Mouse (Mus musculus) adrenal gland, postnatal 14 days (tissue): Measurements from ENCODE around the gene Sept9. TPM values are rescaled to one million over a fixed set of nuclear protein-coding genes. Genes with fewer than 3 reads are reported as not detected.

Experiments used
- DNase-seq: peaks from one replicate; pipeline ENCODE4 v3.0.0; 2021; ENCODE audit warnings: mixed read lengths
- total RNA-seq: library from RNA; stranded (reverse); gene quantifications from 2 replicates; pipeline ENCODE4 v1.2.3, GENCODE M21; 2021

The Sept9 gene
- total RNA-seq, 1 experiment from 2014 or later: 133 TPM

DNA sequence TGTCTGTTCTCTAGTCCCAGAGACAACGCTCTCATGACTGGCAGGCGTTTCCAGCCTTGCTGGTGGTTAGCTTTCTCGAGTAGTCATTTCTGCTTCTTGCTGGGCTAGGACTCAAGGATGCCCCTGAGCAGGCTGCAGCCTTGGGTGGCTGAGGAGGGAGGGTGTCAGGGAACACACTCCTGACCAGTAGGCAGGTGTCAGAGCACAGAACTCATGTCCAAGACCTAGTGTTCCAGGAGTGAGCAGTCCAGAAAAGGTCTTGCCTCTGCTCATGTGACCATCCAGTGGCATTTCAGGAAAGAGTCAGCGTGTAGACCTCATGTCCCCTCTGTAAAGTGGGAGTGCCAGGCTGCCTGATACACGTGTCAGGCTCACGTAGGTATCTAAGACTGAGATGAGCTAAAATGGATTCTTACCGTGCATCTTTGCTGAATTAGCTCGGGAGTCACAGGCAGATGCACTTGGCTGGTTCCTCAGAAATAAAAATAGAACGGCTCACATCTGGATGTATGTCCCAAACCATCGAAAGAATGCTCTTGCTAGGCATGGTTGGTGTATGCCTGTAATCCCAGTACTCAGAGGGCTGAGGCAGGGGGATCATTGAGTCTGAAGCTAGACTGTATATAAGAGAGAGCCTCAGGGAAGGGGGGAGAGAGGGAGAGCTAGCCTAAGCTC, 149.1 kb downstream of the Sept9 start:
- peak; percentile 27 for DNase-seq

DNA sequence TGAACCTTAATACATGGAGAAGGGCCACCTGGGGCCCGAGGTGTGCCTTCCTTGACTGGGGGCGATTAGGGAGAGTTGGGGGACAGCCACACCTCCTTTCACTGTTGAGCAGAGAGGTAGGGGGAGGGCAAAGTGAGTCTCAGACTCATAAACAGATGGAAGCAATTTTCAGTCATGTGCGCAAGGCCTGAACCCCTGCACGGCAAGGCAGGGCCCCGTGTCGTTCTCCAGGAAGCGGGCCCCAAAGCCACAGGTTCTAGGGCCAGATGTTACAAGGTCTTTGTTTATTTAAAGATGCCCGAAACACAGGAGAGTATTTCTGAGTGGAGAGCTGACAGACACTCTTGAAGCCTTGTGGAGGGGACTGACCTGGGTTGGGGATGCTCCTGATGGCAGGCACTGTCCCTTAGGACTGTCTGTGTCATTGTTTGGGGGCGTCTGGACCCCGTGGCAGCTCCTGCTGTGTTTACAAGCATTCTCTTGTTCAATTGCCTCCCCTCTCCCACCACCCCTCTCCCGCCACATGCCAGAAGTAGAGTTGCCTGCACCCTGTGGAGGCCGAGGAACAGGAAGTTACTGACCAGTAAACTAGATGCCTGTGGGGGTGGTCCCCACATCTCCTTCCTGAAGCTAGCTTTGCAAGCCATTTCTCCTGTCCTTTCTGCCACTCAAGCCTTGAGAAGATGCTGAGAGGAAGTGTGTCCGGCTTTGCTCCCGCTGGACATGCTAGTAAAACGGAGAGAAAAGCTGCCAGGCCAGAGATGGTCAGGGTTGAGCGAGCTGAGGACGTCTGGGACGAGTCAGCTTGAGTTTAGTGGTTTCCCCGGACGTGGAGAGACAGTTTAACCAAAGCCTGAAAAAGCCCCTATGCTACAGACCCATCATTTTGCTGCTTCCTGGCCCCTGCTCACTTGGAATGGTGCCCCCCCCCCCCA, 150.2 kb downstream of the Sept9 start:
- peak; percentile 31 for DNase-seq

DNA sequence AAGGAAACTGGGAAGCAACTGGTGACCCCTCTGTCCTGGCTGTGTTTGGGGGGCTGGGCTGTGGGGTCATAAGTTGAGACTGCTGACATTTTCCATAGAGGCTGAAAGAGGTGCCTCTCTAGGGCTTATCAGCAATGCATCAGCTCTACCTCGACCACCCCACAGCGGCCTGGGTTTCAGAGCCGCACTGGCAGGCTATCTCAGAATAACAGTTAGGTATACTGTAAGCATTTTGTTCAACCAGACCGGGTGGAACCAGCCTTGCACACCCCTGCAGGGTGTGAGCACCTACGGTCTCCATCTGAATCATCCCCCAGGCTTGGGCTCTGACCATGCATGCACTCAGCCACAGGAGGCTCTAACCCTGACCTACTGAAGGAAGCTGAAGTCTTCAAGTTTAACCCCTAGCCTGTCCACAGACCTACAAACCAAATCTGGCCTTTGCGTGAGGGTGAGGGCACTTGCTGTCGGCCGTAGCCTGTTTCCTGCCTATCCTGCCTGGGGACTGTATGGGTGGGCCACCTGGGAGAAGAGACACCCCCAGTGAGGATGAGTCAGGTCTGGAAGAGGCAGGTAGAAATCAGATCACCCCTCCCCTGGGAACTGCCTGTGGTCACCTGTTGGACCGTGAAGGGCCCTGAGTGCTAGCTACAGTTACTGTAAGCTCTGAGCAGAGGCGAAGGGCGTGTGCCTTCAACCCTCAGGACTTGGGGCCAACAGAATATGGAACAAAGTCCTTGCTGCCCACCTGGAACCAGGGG, 151.2 kb downstream of the Sept9 start:
- peak; percentile 41 for DNase-seq

DNA sequence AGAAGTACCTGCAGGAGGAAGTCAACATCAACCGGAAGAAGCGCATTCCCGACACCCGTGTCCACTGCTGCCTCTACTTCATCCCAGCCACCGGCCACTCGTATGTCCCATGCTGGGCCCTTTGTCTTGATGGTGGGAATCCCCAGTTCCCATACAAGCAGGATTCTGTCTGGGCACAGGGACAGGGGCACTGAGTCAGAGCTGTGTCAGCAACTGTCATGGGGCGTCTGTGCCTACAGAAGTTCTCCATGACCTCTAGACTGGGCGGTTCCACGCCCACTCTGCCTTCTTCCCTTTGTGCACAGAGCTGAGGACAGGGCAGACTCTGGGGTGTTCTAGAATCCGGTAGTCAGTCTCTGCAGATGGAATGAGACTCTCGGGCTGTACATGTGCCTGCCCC, 153.7 kb downstream of the Sept9 start:
- peak; percentile 43 for DNase-seq

DNA sequence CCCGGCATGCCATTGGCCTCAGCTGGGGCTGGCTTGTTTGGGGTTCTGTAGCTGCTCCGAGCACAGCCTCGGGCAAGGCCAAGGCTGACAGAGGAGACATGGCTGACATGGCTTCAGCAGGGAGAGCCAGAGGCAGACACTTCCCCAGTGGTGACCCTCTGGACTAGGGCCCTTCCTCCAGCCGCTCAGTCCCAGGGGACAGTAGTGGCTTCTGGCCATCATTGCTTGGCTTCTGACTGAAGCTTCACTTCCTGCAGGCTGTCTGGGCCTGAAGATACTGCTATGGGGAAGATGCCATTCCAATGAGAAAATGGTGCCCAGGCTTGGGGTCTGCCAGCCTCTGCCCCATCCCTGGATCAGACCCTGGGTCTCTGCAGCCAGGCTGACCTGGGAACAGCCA, 154.6 kb downstream of the Sept9 start:
- peak; percentile 80 for DNase-seq

DNA sequence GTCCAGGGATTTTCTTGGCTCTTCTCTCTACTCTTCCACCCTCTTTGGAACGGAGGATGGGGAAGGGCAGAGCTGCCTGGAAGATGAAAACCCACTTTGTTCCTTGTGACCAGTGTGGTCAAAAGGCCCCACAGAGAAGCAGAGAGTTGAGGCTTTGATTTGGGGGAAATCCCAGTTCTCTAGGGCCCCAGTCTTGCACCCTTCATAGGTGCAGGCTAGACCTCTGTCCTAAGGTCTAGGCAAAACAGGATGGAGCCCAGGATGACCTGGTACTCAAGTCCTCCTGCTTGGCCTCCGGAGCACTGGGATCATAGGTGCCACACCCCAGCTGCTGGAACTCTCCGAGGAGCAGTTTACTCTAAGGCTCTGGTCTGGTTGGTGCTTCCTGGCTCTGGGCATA, 157.5 kb downstream of the Sept9 start:
- no peak for DNase-seq

DNA sequence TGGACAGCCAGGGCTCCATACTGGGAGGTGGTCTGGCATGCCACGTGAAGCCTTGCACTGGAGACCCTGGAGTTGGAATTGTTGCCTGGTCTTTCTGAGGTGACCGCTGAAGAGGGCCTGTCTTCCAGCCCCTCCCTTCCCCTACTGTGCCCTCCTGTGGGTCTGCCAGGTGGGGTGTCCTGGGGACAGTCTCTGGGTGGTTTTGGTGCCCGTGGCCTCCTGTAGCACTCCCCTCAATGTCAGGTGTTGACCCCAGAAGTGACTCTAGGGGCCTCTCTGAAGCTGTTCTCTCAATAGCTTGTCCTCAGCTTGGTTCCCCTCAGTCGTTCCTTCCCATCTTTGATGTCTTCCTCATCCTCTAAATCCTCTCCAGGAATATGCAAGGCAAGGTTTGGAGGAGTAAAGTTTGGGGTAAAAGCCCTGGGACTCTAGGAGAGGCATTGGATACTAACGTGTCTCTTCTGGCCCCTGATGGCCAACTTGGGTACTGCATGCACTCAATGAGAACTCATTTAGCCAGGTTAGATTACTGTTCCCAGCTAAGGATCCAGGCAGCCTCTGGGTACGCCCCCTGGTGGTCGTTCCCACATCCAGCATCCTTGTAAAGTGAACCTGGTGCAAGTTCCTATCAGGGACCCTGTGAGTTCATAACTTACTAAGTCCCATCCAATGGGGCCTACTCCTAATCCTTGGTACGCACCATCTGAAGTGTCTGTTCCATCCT, 158.6 kb downstream of the Sept9 start:
- DNase-seq: peak; percentile 95

DNA sequence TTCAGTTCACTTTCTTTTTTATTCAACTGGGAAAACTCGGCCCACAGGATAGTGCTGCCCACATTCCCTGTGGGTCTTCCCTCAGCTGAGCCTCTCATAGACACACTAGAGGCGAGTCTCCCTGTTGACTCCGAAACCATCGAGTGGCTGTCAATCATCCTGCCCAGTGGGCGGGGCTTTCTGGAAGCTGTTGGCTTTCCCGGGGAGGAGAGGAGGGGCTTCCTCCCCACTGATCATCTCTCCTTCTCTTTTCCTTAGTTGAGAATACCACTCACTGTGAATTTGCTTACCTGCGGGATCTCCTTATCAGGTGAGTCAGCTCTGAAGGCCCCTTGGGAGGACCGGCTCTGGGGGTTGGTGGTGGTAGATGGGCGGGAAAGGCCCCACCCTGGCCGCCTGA, 159.7 kb downstream of the Sept9 start:
- DNase-seq: no peak

DNA sequence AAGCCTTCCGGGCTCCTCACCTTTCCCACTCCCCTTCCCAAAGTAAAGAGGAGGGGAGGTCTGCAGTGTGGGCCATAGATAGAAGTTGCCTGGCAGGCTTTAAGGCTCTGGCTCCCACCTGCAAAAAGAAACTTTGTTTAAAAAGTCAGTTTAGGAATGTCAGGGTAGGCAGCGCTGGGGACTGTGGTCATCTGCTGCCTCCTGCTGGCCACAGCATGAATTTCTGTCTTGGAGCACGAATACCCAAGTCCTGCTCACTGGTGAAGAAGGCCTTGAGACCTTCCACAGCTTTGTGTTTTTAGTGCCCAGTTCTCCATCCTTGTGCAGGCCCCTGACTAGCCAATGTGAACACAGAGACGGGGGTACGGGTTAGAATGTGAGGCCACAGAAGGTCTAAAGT, 160.4 kb downstream of the Sept9 start:
- peak; percentile 83 for DNase-seq

DNA sequence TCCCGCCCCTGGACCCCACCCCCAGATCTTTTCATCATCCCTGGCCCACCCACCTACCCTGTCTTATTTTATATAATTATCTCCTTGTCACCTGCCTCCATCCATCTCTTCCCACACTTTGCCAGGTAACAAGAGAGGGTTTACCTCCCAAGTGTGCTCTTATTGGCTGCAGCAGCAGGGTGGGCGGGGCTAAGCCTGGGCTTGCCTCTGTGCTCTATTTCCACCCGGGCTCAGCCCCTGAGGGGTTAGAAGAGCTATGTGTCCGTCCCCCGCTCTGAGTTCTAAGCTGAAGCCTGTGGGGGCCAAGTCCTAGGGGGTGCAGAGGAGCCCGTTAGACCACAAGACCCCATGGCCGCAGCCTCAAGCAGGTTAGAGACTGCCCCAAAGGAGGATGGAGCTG, 161.1 kb downstream of the Sept9 start:
- DNase-seq: no peak

DNA sequence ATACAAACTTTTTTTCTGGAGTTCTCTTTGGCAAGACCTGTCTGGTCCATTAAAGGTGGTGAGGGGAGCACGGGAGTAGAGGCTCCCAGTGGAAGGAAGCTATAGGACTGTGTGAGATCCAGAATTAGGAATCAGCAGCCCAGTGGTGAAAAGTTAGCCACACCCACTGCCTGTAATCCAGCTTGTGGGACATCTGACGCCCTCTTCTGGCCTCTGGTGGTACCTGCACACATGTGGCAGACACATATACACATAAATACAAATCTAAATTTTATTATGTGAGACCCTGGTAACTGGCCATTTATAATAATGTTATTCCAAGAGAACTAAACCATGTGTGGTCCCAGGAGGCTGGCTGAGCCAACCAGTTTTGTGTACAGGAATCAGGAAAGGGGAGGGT, 162.8 kb downstream of the Sept9 start:
- DNase-seq: no peak

DNA sequence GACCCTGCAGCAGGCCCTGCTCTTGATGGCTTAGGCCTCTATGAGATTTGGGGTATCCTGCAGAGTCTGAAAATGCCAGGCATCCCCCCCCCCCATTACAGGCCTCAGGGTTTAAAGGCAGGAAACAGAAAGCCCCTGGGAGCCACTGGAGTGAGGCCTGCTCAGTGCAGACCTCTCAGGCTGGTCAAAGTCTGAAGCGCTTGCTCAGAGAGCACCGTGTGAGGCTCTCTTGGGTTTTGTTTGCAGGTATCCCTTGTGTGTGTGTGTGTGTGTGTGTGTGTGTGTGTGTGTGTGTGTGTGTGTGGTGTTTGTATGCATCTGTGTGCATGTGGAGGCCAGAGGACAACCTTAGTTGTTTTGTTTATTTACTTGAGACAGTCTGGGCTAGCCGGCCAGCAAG, 164.5 kb downstream of the Sept9 start:
- DNase-seq: no peak

DNA sequence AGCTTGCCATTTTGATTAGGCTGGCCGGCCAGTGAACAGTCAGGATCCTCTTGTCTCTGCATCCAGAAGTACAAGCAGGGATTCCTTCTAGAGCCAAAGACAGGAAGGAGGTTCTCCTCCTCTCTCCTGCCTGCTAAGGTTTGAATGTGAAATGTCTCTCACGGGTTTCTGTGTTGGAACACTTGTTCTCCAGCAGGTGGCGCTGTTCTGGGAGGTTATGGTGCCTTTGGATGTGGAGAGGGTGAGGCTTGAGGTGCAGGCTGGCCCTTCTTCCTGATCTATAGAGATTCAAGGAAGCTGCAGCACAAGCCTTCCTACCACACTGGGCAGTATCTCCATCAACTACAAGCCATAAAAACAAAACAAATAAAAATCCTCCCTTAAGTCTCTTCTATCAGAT, 167.0 kb downstream of the Sept9 start:
- DNase-seq: peak; percentile 80

DNA sequence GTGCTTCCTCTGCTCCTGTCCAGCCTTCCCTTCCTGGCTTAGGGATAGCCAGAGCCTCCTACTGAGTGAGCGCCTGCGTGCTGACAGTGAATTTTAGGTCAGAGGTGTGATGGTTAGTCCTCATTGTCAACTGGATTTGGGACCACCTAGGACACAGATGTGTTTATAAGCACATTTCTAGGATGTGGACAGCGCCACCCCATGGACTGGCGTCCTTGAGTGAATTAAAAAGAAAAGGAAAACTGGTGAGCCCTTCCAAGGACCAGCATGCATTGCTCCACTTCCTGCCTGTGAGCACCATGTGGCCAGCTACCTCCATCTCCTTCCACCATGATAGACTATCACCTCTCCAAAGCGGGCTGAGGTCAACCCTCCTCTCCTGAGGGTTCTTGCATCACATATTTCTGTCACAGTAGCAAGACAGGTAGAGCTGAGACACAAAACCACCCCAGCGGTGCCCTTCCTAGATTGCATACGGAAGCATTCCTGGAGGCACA, 167.4 kb downstream of the Sept9 start:
- DNase-seq: no peak

DNA sequence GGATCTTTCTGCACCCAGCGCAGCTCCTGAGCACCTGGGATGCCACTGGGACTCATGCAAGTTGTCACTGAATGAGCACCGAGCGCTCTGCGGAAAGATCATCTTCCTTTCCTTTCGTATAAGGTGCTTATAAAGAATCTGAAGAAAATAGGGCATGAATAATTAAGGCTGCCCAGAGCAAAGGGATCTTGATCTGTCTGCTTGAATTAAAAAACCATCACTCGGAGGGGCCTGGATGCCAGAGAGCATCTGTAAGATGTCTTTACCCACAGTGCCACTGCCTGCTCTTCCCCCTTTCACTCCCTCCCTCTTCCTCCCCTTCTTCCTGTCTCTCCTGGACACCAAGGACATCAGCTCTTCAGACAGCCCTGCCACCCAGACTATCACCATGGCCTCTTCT, 168.5 kb downstream of the Sept9 start:
- no peak for DNase-seq

DNA sequence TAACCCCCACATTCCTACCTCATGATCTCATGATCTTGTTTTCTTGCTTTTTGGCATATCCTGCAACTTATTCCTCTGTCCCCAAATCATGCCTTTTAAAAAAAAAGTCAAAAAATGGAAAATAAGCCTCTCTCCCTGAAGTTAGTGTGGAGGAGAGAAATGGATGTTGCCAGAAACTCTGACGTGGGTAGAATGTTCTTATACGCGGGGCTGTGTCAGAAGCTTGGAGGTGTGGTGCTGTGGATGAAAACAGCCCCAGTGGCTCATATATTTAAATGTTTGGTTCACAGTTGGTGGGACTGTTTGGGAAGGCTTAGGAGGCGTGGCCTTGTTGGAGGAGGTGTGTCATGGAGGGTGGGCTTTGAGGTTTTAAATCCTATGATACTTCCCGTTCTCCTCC, 169.9 kb downstream of the Sept9 start:
- no peak for DNase-seq

DNA sequence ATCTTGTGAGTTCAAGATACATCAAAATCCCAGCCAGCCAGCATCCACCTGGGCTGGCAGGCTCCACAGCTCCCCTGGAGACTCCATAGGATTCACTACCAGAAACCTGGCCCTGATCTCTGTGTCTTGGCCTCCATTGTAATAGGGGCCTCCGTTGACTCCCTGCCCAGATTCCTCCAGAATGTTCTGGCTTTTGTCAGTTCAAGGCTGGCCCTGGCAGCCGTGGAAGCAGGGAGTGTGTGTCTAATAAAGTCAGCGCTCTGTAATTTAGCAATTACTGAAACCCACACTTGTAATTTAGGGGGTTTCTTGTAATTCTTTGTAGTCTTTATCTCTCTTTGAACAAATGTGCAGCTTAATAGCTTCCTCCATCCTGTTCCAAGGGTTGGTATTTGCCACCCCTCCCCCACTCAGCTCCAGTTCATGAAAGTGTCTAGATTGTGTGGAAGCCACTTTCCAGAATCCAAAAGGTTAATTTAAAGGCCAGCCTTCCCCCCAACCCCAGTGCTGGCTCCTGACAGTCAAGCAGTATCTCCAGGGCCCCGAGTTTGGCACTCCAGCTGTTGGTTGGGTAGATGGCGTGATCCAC, 170.9 kb downstream of the Sept9 start:
- DNase-seq: peak; percentile 51

DNA sequence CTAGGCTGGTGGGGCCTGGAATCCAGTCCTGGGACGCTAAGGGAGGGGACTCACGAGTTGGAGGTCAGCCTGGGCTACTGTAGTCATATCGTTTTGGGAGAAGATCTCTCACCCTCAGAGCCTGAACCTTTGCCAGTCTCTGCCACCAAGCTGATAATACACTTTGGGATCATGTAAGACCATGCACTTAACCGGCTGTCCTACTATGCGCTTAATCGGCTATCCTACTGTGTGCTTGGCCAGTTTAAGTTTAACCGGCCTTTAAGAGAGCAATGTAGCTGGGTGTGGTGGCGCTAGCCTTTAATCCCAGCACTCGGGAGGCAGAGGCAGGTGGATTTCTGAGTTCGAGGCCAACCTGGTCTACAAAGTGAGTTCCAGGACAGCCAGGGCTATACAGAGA, 173.1 kb downstream of the Sept9 start:
- no peak for DNase-seq

DNA sequence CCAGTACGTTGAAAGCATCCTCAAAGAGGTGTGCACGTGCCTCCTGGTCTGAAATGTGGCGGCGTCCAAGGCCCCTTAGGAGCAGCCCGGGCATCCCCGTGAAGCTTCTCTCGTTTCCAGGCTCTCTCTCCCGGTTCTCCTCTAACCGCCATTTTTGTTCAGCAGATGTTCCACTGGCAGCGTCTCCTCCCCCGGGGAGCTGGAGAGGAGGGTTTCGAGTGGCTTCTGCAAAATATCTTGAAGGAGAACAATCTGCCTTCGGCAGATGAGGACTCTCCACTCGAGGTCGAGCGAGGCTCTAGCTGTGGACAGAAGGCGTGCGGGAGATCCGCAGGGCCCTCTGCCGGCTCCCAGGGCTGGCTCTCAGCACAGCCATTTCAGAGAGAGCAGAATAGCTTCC, 173.7 kb downstream of the Sept9 start:
- DNase-seq: no peak

DNA sequence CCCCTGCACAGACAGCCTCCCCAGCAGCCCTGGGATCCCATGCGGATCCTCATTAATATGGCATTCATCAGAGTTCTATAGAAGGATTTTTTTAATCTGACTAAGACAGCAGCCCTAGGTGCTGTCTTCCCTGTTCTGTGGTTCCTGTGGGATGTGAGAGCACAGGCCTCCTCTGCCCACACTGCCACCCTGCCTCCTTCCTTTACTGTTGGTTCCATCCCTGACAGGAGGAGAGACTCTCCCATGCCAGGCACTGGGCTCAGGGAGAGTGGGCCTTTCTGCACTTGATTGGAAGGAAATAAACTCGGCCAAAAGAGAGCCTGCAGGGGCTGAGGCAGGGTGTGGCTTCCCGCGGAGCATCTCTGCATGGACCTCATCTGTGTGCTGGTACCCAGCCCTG, 174.4 kb downstream of the Sept9 start:
- no peak for DNase-seq

DNA sequence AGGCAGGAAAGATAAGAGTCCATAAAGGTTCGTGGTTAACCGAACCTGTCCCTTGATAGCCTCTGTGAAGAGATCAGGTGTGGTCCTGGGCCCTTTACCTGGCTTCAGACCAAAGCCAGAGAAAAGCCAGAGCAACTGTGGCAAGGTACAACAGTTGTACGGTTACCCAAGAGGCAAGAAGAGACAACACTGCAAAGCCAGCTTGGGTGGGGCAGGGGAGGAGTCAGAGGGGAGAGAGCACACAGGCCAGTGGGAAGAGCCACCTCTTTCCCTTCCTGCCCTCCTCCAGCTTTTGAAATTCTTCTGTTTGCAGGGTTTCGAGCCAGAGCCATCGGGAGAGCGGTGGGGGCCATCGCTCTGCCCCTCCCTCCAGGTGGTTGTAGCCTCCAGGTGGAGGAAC, 174.8 kb downstream of the Sept9 start:
- no peak for DNase-seq

DNA sequence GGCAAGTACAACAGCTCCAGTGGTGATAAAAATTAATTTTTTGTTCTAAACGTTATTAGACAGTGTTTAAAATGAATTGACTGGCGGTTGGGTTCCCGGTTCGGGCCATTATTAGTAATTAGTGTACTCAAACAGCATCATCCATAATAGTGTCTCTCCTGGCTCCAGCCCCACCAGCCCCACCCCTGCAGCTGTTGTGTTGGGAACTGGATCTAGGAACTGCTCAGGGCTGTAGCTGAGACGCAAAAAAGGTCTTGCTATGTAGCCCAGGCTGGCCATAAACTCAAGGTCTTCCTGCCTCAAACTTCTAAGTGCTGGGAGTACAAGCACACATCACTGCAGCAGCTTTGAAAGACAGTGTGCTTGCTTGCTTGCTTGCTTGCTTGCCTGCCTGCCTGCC, 180.3 kb downstream of the Sept9 start:
- no peak for DNase-seq
